Mouse (Mus musculus) adrenal gland, postnatal 4 days (tissue): ENCODE measurements around the gene Map3k7cl. TPM values are rescaled to one million over a fixed set of nuclear protein-coding genes. Genes with fewer than 3 reads are reported as not detected.

Source experiments
- DNase-seq, 2 experiments: peaks; one replicate each; pipeline ENCODE4 v3.0.0; 2021 to 2022; ENCODE audit warnings: low spot score in 2 of 2, mixed read lengths in 2 of 2
- total RNA-seq, 2 experiments: library from RNA; stranded (reverse); gene quantifications; 2 replicates each; pipeline ENCODE4 v1.2.3; 2021

Gene Map3k7cl
- total RNA-seq, 2 experiments from 2014 or later: 3.8 to 7.0 TPM

- DNase-seq: no peak
Measured at GRCm38 (mm10) chr16:87635213-87635755, 82.2 kb downstream of the Map3k7cl start.

GRCm38 (mm10) chr16:87635841-87636240, 82.7 kb downstream of the Map3k7cl start:
- no peak for DNase-seq

- no peak for DNase-seq
Measured at GRCm38 (mm10) chr16:87638098-87638497, 85.0 kb downstream of the Map3k7cl start.

- no peak for DNase-seq
Measured at GRCm38 (mm10) chr16:87642234-87642633, 89.1 kb downstream of the Map3k7cl start.

- no peak for DNase-seq
Measured at GRCm38 (mm10) chr16:87644111-87644770, 91.1 kb downstream of the Map3k7cl start.

Other genes with a start within 250 kb of the Map3k7cl start
- gene N6amt1, start 199.1 kb upstream of the Map3k7cl start, total RNA-seq: 10 to 100 TPM; 32.5 to 37.1 TPM
- gene Ltn1, start 120.7 kb upstream of the Map3k7cl start, total RNA-seq: 10 to 100 TPM; 36.5 to 40.3 TPM
- 10 to 100 TPM; 10.2 to 10.6 TPM for gene Rwdd2b, start 112.8 kb upstream of the Map3k7cl start, total RNA-seq
- gene Usp16, start 98.6 kb upstream of the Map3k7cl start, total RNA-seq: 10 to 100 TPM; 69.4 to 69.6 TPM
- gene Cct8, start 57.5 kb upstream of the Map3k7cl start, total RNA-seq: 100 to 1,000 TPM; 216 to 221 TPM
- gene Bach1, start 145.6 kb downstream of the Map3k7cl start, total RNA-seq: 10 to 100 TPM; 29.4 to 30.9 TPM